Mouse (Mus musculus) cerebellum, adult 2 months (tissue): ENCODE measurements around the gene Rxfp4.

Source experiments
- CTCF ChIP-seq: fragments of 200-500 bp; IDR thresholded peaks from 2 replicates; pipeline ENCODE4 v1.5.1; 2011; ENCODE audit warnings: low read depth, mild to moderate bottlenecking, control low read depth, low read length, moderate library complexity, borderline replicate concordance; ENCODE audit not compliant: insufficient read depth
- POLR2A ChIP-seq: fragments of 200-500 bp; IDR thresholded peaks from 2 replicates; pipeline ENCODE4 v1.6.1; 2011; ENCODE audit warnings: low read length, control low read depth, borderline replicate concordance; ENCODE audit not compliant: insufficient read depth

- TF ChIP-seq CTCF (no peak), POLR2A (no peak)
Measured at GRCm38 (mm10) chr3:88623346-88624135, 29.4 kb downstream of the Rxfp4 start.
